Mouse (Mus musculus): ENCODE results near the gene Zbtb7b. TPM values are rescaled to one million over a fixed set of nuclear protein-coding genes. Genes with fewer than 3 reads are reported as not detected.

Gene Zbtb7b
- polyA plus RNA-seq, 1 experiment from 2014 or later = 1.2 TPM

DNA sequence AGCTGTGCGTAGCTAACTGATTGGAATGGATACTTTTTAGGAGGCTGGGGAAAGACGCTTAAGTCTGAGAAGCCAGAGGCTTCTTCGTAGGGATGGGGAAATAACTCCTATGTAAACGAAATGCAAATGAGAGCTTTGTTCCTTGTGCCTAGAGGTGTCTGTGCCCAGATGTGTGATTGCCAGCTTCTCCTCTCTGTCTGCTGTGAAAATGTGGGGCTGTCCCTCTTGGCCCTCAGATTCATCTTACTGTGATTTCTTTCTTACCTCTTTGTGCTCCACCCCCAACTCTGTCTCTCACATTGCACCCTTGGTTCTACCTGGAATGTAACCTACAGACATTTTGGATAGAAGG lies 2.1 kb upstream of the Zbtb7b start:
- Histone ChIP-seq H3K4me2 (replicated peaks; ENCODE audit: low read depth, low read length) (peak overlapping the region; percentile 94; the same call in 1 of the 2 replicates), H3K27ac (ENCODE audit: low read depth, low read length) (no peak overlapping the region), H3K4me3 (ENCODE audit: low read depth, low read length) (peak overlapping the region; percentile 36), H3K36me3 (ENCODE audit: control insufficient read depth, insufficient read depth, low read length) (no peaks in the 10 kb centered on the region), H3K9me3 (ENCODE audit: control insufficient read depth, low read length) (no peaks in the 10 kb centered on the region), H3K27me3 (ENCODE audit: control insufficient read depth, insufficient read depth, low read length) (peaks cover 16% of the 10 kb centered on the region), H3K4me1 (replicated peaks; ENCODE audit: control insufficient read depth, insufficient read depth, low read length) (peaks cover 15% of the 10 kb centered on the region), H3K9ac (ENCODE audit: low read depth, low read length) (no peak overlapping the region)
- ATAC-seq (ENCODE audit: low FRiP score) (no peak), DNase-seq (ENCODE audit: low spot score) (no peak)
- WGBS = 2% methylated on average over 4 of the region's 4 CpGs

DNA sequence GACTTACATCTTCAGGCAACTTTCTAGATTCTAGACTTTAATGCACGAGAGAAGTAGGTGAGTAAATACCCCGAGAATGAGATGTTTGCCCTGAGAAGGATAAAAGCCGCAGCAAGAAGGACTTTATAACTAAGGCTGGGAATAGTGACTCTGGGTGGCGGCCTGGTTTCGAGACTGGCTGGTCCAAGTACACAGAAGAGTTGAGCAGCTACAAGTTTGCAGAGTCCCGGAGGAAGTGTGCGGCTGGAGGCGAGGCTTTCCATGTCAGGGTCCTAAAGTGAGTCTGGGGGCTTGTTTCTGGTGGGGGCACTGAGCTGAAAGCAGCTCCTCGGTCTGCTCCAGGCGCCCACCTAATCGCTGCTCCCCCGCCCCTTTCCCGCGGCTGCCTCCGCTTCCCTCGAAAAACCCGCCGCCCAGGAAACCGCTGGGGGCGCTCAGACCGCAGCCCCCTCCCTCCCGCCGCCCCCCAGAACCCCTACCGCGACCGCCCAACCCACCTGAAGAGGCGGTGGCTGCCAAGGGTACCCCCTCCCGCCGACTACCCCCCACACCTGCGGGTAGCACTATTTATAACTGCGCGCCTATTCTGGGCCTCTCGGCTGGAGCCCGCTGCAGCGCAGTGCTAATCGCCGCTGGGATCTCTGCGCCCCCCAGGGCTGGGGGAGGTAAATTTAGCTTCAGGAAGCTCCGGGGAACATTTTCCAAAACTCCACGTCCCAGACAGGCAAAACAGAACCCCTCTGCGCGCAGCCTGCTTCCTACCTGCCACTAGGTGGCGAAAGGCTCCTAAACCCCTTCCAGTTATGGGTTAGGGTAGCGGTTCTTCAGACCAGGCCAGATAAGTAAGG lies 1.5 kb upstream of the Zbtb7b start:
- peak overlapping the region; percentile 35; the same call in 1 of the 2 replicates for H3K9ac ChIP-seq (ENCODE audit: low read depth, low read length)
- peaks cover 16% of the 10 kb centered on the region for H3K27me3 ChIP-seq (ENCODE audit: control insufficient read depth, insufficient read depth, low read length)
- DNase-seq (ENCODE audit: low spot score) = peak; percentile 83
- peak overlapping the region; percentile 36 for H3K4me3 ChIP-seq (ENCODE audit: low read depth, low read length)
- H3K4me2 ChIP-seq (replicated peaks; ENCODE audit: low read depth, low read length) = peak overlapping the region; percentile 95
- no peak for ATAC-seq (ENCODE audit: low FRiP score)
- H3K4me1 ChIP-seq (replicated peaks; ENCODE audit: control insufficient read depth, insufficient read depth, low read length) = peaks cover 21% of the 10 kb centered on the region
- no peak overlapping the region for H3K27ac ChIP-seq (ENCODE audit: low read depth, low read length)
- H3K9me3 ChIP-seq (ENCODE audit: control insufficient read depth, low read length) = no peaks in the 10 kb centered on the region
- under 1% methylated on average over 38 of the region's 44 CpGs for WGBS
- no peaks in the 10 kb centered on the region for H3K36me3 ChIP-seq (ENCODE audit: control insufficient read depth, insufficient read depth, low read length)

DNA sequence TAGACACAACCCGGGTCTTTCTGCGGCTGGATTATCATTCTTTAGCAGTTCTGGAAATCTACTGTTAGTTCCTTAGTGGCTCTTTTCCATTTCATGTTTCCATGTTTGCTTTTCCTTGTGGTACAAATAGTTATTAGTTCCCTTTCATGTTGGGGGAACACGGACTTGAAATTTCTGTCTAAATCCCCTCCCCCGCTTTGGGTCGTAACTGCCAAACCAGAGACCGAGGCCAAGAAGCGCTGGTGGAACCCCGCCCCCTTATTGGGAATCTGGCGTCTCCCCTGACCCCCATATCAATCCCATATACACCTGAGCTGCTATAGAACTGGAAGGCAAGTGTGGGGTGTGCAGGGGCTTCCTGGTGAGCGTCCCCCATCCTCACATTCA lies 836 bp upstream of the Zbtb7b start:
- no peak overlapping the region for H3K9ac ChIP-seq (ENCODE audit: low read depth, low read length)
- DNase-seq (ENCODE audit: low spot score) (no peak), ATAC-seq (ENCODE audit: low FRiP score) (no peak)
- H3K9me3 ChIP-seq (ENCODE audit: control insufficient read depth, low read length) = no peaks in the 10 kb centered on the region
- no peaks in the 10 kb centered on the region for H3K36me3 ChIP-seq (ENCODE audit: control insufficient read depth, insufficient read depth, low read length)
- peak overlapping the region; percentile 46; the same call in 1 of the 2 replicates for H3K4me3 ChIP-seq (ENCODE audit: low read depth, low read length)
- H3K27ac ChIP-seq (ENCODE audit: low read depth, low read length) = no peak overlapping the region
- 2% methylated on average over 10 of the region's 10 CpGs for WGBS
- peaks cover 25% of the 10 kb centered on the region for H3K4me1 ChIP-seq (replicated peaks; ENCODE audit: control insufficient read depth, insufficient read depth, low read length)
- peaks cover 16% of the 10 kb centered on the region for H3K27me3 ChIP-seq (ENCODE audit: control insufficient read depth, insufficient read depth, low read length)
- H3K4me2 ChIP-seq (replicated peaks; ENCODE audit: low read depth, low read length) = peak overlapping the region; percentile 95

DNA sequence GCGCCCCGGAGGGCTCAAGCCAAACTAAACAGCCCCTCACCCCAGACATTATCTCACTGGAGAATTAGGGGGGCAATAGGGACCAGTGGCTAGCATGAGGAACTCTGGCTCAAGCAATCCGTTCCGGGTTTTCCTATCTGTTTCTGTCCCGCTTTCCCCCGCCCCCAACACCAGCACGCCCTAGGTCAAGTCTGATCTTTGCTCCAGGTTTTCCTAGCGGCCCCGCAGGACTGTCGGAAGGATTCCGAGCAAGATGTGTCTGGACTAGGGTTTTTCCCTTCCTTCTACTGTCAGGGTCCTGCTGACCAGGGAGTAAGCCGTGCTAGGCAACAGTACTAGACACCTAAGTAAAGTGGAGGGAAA lies 299 bp upstream of the Zbtb7b start:
- Histone ChIP-seq H3K4me1 (replicated peaks; ENCODE audit: control insufficient read depth, insufficient read depth, low read length) (peaks cover 25% of the 10 kb centered on the region), H3K27me3 (ENCODE audit: control insufficient read depth, insufficient read depth, low read length) (peaks cover 16% of the 10 kb centered on the region), H3K27ac (ENCODE audit: low read depth, low read length) (no peak overlapping the region), H3K9me3 (ENCODE audit: control insufficient read depth, low read length) (no peaks in the 10 kb centered on the region), H3K4me3 (ENCODE audit: low read depth, low read length) (peak overlapping the region; percentile 46), H3K9ac (ENCODE audit: low read depth, low read length) (no peak overlapping the region), H3K36me3 (ENCODE audit: control insufficient read depth, insufficient read depth, low read length) (no peaks in the 10 kb centered on the region), H3K4me2 (replicated peaks; ENCODE audit: low read depth, low read length) (peak overlapping the region; percentile 95)
- WGBS = under 1% methylated on average over 12 of the region's 12 CpGs
- ATAC-seq (ENCODE audit: low FRiP score) (peak; percentile 9; the same call in 1 of the 2 replicates), DNase-seq (ENCODE audit: low spot score) (peak; percentile 86)

DNA sequence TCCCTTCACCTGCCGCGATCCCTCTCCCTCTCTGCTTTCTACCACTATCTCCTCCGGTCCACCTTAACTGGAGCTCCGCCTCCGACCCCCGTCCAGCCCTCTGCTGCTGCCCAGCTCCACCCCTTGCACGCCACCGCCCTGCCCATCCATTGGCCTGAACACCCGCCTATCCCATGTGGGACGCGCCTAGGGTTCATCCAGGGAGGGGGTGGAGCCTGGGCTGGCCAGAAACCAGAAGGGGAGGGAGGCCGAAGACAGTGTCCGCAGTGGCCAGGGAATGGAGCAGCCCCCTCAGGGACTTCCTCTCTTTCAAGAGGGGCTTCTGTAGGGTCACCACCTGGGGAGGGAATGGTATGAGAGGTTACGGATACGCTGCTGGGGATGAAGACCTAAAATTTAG lies 971 bp downstream of the Zbtb7b start:
- H3K36me3 ChIP-seq (ENCODE audit: control insufficient read depth, insufficient read depth, low read length) = no peaks in the 10 kb centered on the region
- peak overlapping the region; percentile 55 for H3K9ac ChIP-seq (ENCODE audit: low read depth, low read length)
- peak; percentile 94 for DNase-seq (ENCODE audit: low spot score)
- peak overlapping the region; percentile 97 for H3K4me2 ChIP-seq (replicated peaks; ENCODE audit: low read depth, low read length)
- H3K4me3 ChIP-seq (ENCODE audit: low read depth, low read length) = peak overlapping the region; percentile 47
- peaks cover 16% of the 10 kb centered on the region for H3K27me3 ChIP-seq (ENCODE audit: control insufficient read depth, insufficient read depth, low read length)
- under 1% methylated on average over 15 of the region's 15 CpGs for WGBS
- peak; percentile 94 for ATAC-seq (ENCODE audit: low FRiP score)
- peak overlapping the region; percentile 77 for H3K27ac ChIP-seq (ENCODE audit: low read depth, low read length)
- H3K9me3 ChIP-seq (ENCODE audit: control insufficient read depth, low read length) = no peaks in the 10 kb centered on the region
- H3K4me1 ChIP-seq (replicated peaks; ENCODE audit: control insufficient read depth, insufficient read depth, low read length) = peaks cover 25% of the 10 kb centered on the region

DNA sequence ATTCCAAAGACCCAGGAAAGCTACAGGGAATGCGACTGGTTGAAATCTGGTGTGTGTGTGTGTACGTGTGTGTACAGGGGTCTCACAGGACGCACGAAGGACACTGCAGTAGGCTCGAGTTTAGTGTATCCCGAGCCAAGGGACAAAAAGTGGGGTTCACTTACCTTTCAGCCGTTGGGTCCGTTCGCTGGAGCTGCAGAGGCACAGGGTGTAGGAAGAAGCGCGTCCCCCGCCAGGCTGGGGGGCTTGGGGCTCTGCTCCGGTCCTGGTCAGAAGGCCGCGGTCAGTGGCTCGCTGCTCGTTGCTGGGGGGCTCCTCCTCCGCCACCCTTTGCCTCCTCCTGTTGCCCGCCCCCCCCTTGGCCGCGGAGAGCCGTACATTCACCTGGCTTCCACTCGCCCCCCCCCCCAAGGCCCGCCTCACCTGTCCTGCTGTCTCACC lies 1.7 kb downstream of the Zbtb7b start:
- peaks cover 25% of the 10 kb centered on the region for H3K4me1 ChIP-seq (replicated peaks; ENCODE audit: control insufficient read depth, insufficient read depth, low read length)
- H3K27ac ChIP-seq (ENCODE audit: low read depth, low read length) = no peak overlapping the region
- no peaks in the 10 kb centered on the region for H3K9me3 ChIP-seq (ENCODE audit: control insufficient read depth, low read length)
- ATAC-seq (ENCODE audit: low FRiP score) = no peak
- 0% methylated on average over 16 of the region's 24 CpGs for WGBS
- H3K9ac ChIP-seq (ENCODE audit: low read depth, low read length) = peak overlapping the region; percentile 36; the same call in 1 of the 2 replicates
- peak; percentile 43 for DNase-seq (ENCODE audit: low spot score)
- H3K4me2 ChIP-seq (replicated peaks; ENCODE audit: low read depth, low read length) = peak overlapping the region; percentile 97
- H3K27me3 ChIP-seq (ENCODE audit: control insufficient read depth, insufficient read depth, low read length) = peaks cover 16% of the 10 kb centered on the region
- H3K4me3 ChIP-seq (ENCODE audit: low read depth, low read length) = peak overlapping the region; percentile 47
- no peaks in the 10 kb centered on the region for H3K36me3 ChIP-seq (ENCODE audit: control insufficient read depth, insufficient read depth, low read length)

DNA sequence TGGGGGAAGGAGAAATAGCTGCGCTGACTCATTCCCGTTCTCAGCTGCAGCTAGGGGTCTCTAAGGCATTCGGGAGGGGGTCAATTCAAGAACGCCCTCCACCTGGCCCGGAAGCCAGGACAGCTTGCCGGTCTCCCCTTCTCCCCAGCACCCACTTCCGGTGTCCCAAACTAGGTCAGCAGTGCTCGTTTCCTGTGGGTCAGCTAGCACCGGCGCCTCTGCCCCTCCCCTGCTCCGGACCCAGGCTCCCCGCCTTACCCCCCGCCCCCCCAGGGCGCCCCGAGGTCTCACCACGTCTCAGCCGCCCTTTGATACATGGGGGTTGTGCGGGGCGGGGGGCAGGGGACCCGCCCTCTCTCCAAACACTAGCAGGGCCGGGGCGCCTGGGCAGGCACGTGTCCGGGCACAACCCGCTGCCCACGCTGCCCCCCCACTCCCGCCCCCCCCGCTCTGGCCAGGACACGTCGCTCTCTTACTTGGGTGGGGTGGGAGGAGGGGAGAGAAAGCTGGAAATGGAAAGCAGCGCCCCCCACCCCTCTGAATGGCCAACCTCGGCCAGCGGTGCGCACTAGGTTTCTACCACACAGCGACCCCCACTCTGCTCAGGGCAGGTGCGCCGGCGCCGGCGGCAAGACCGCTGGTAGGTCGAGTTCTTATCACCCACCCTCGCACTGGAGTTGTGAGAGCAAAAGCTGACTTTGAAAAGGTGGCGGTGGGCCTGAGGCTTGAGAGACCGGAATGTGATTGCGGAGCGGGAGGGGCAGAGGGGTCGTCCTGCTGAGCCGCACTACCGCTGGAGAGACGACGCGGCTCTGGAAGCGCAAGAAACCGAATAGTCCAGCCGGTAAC lies 2.7 kb downstream of the Zbtb7b start:
- no peak overlapping the region for H3K27ac ChIP-seq (ENCODE audit: low read depth, low read length)
- H3K4me1 ChIP-seq (replicated peaks; ENCODE audit: control insufficient read depth, insufficient read depth, low read length) = peaks cover 25% of the 10 kb centered on the region
- WGBS = under 1% methylated on average over 44 of the region's 56 CpGs
- DNase-seq (ENCODE audit: low spot score) (peak; percentile 62), ATAC-seq (ENCODE audit: low FRiP score) (no peak)
- H3K9ac ChIP-seq (ENCODE audit: low read depth, low read length) = peak overlapping the region; percentile 55
- H3K4me2 ChIP-seq (replicated peaks; ENCODE audit: low read depth, low read length) = peak overlapping the region; percentile 97
- H3K9me3 ChIP-seq (ENCODE audit: control insufficient read depth, low read length) = no peaks in the 10 kb centered on the region
- H3K27me3 ChIP-seq (ENCODE audit: control insufficient read depth, insufficient read depth, low read length) = peaks cover 16% of the 10 kb centered on the region
- no peaks in the 10 kb centered on the region for H3K36me3 ChIP-seq (ENCODE audit: control insufficient read depth, insufficient read depth, low read length)
- peak overlapping the region; percentile 47 for H3K4me3 ChIP-seq (ENCODE audit: low read depth, low read length)

DNA sequence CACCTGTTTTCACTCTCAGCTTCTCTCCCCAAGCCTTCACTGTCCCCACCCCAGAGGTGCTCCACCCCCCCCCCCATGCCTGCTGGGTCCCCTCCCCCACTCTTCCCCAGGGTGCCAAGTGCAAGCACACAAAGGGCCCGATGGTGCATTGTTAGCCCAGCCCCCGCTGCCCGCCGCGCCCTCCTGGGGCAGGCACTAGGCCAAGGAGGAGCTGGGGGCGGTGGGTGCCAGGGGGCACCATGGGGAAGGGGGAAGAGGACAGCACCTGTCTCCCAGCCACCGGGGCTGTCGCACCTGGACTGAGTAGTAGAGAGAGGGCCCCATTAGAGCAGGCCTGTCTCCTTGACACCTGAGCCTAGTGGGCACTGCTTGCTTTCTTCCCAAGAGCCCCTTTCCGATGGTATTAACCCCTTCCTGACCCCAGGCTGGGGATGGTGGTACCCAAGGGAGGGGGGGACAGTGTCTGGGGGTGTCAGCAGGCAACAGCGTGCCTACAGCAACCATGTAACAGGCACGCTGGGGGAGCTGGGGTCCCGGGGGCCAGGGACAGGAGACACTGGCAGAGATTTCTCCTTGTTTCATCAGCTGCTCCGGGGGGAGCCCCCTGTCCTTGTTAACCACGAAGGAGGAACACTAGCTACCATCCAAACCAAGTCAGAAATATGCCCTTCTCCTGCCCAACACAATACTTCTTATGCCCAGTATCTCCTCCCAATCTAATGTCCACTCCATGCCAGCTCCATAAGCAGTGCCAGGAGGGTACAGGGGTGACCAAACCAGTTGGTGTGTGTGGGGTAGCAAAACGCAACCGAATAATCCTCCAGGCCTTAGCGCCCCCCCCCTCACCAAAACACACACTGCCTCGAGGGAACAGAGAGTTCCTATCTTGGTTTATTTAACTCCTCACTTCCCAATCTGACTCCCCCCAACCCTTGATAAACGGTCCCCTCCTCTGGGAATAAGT lies 3.6 kb downstream of the Zbtb7b start:
- H3K36me3 ChIP-seq (ENCODE audit: control insufficient read depth, insufficient read depth, low read length) = no peaks in the 10 kb centered on the region
- H3K4me3 ChIP-seq (ENCODE audit: low read depth, low read length) = peak overlapping the region; percentile 47
- 12% methylated on average over 19 of the region's 19 CpGs for WGBS
- DNase-seq (ENCODE audit: low spot score) = peak; percentile 14
- H3K9me3 ChIP-seq (ENCODE audit: control insufficient read depth, low read length) = no peaks in the 10 kb centered on the region
- peaks cover 13% of the 10 kb centered on the region for H3K27me3 ChIP-seq (ENCODE audit: control insufficient read depth, insufficient read depth, low read length)
- H3K27ac ChIP-seq (ENCODE audit: low read depth, low read length) = no peak overlapping the region
- H3K9ac ChIP-seq (ENCODE audit: low read depth, low read length) = peak overlapping the region; percentile 55
- peaks cover 25% of the 10 kb centered on the region for H3K4me1 ChIP-seq (replicated peaks; ENCODE audit: control insufficient read depth, insufficient read depth, low read length)
- no peak for ATAC-seq (ENCODE audit: low FRiP score)
- H3K4me2 ChIP-seq (replicated peaks; ENCODE audit: low read depth, low read length) = peak overlapping the region; percentile 97

Measured in hindbrain, embryonic 11.5 days (tissue).